Mouse (Mus musculus): ENCODE data around the gene Gm20736. TPM values are rescaled to one million over a fixed set of nuclear protein-coding genes. Genes with fewer than 3 reads are reported as not detected.
"Not testable (repeated sequence)": the region's sequence is repeated elsewhere in the genome, so short reads cannot be mapped to it uniquely, and the experiment has no call there.

The Gm20736 gene
- polyA plus RNA-seq (2015; fragmentation: Nextera tagmentation; extraction: Ambion mirVana): not detected in 2 replicates

DNA sequence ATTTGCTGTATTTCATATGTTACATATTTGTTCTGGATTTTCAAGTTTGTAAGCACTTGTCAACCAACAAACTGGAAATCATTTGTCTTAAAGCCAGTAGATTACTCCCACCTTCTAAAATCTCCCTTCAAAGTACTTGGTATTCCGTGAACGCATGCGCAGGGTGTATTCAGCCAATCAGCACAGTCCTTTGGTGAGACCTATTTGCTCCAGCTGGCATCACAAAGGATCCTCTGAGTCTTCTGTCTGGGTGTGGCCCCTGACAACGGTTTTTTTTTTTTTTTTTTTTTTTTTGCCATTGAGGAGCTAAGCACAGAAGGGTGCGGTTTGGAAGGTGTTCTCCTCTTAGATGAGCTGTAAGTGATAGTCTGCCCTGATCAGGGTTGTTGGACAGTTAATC lies at the start of gene Gm20736:
TSS of gene Gm20736 (plus strand) at position 301 of the 400 bp plus-strand sequence.
- not testable (repeated sequence) for H3K27me3 ChIP-seq; H3K36me3 ChIP-seq; H3K4me2 ChIP-seq (replicated peaks); H3K4me3 ChIP-seq; H3K4me1 ChIP-seq; H3K27ac ChIP-seq; H3K9me3 ChIP-seq; H3K9ac ChIP-seq; ATAC-seq (ENCODE audit: low FRiP score, low read depth)
- WGBS: no CpG with 5 or more reads among the region's 5 CpGs

Other genes with a start within 250 kb of the Gm20736 start
- gene Gm20924, start 170.2 kb upstream of the Gm20736 start, polyA plus RNA-seq (2015; fragmentation: Nextera tagmentation; extraction: Ambion mirVana): not detected in 2 replicates

All from limb, embryonic 13.5 days (tissue).